Mouse (Mus musculus): Measurements from ENCODE around the gene Mrfap1. TPM values are rescaled to one million over a fixed set of nuclear protein-coding genes. Genes with fewer than 3 reads are reported as not detected.
"Not testable (repeated sequence)": the region's sequence is repeated elsewhere in the genome, so short reads cannot be mapped to it uniquely, and the experiment has no call there.

The Mrfap1 gene
- total RNA-seq (2014; rRNA removed) (296 and 353 TPM in 2 replicates), polyA plus RNA-seq (2015; fragmentation: Nextera tagmentation; extraction: Ambion mirVana) (477 and 530 TPM in 2 replicates)

DNA sequence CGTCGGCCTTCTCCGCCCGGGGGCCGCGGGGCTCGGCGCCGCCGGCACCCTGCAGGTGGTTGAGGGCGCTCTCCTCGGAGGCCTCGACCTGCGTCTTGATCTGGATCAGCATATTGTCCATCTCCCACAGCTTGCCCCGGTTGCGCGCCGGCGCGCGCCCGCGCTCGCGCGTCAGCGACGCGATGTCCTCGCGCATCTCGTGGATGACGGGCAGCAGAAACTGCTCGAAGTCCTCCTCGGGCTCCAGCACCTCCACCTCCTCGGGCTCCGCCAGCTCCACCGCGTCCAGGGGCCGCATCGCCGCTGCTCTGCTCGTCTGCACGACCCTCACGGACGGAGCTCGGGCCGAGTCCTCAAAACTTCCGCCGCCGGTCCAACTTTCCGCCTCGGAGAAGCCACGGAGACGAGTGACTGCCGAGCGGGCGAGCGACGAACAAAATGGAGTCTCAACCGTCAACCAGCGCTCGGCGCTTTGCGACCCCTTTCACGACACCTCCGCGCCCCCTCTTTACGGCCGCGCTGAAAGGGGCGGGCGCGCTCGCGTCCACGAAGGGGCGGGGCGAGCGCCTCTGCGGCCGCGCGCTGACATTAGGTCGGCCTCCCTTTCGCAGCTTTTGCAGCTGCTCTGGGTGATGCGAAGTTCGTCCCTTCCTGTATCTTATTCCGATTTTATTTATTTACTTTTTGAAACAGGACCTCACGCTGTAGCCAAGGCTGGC lies at the start of gene Mrfap1:
Mrfap1 (minus strand) TSS at position 477 of the 719 bp plus-strand sequence.
- peak; percentile 88 for ATAC-seq
- Histone ChIP-seq H3K9ac (peak within 1 kb of the TSS; percentile 80), H3K4me2 (ENCODE audit: low read depth) (peak within 1 kb of the TSS; percentile 60), H3K27ac (ENCODE audit: low read depth, low read length) (peak within 1 kb of the TSS; percentile 95), H3K36me3 (ENCODE audit: insufficient read depth) (peaks cover 13% of the 10 kb centered on the region; the same call in 1 of the 2 replicates), H3K4me3 (ENCODE audit: low read depth, low read length) (peak within 1 kb of the TSS; percentile 64)
- H3K27me3 ChIP-seq (ENCODE audit: insufficient read depth, low read length); H3K4me1 ChIP-seq (ENCODE audit: insufficient read depth); H3K9me3 ChIP-seq (ENCODE audit: low read length): not testable (repeated sequence)
- peak; percentile 97 for DNase-seq
- WGBS = 2% methylated on average over 90 of the region's 90 CpGs

DNA sequence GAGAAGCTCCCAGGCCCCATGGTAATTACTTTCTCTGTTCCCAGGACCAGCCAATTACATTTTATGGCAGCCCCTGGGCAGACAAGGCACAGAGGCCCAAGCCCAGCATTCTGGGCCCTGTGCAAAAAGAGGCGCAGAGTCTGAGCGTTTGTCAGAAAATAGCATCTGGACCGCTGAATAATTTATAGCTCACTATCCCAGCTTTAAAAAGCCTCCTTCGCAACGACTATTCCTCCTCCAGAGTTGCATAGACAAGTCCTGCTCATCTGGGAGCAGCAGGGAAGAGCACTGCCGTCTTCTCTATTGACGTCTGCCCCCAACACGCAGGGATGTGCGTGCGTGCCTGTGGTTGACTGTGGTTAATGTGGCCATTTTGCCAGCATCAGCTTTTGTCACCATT lies 47.9 kb upstream of the Mrfap1 start:
- 73% methylated on average over 10 of the region's 10 CpGs for WGBS
- no peak overlapping the region for H3K4me3 ChIP-seq (ENCODE audit: low read depth, low read length)
- TF ChIP-seq CTCF (IDR thresholded peaks at IDR 0.05; ENCODE audit: low read depth) = no peak
- H3K9me3 ChIP-seq (ENCODE audit: low read length) = no peaks in the 10 kb centered on the region
- H3K9ac ChIP-seq = no peak overlapping the region
- no peaks in the 10 kb centered on the region for H3K4me1 ChIP-seq (ENCODE audit: insufficient read depth)
- DNase-seq = no peak
- H3K36me3 ChIP-seq (ENCODE audit: insufficient read depth) = no peaks in the 10 kb centered on the region
- H3K4me2 ChIP-seq (ENCODE audit: low read depth) = no peak overlapping the region
- H3K27me3 ChIP-seq (ENCODE audit: insufficient read depth, low read length) = no peaks in the 10 kb centered on the region
- no peak overlapping the region for H3K27ac ChIP-seq (ENCODE audit: low read depth, low read length)
- ATAC-seq = 0 out of 2 replicates have a peak, but pooled peaks have one; percentile 6

DNA sequence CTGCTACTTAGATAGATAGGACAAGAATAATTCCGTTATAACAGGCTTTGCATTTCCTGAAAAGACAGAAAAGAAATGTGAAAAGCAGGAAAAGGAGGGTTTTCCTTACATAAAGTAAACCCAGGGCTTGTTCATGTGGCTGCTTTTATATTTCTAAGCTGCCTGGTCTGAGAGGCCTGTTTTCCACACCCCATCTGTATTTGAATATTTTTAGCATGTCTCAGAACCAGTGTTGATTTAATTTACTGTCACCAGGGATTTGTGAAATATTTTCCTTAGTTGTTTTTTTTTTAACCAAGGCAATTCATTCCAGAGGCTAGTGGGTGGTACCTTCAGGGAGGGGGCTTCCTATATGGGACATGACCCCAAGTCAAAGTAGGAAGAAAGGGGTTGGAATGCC lies 45.1 kb upstream of the Mrfap1 start:
- no peaks in the 10 kb centered on the region for H3K36me3 ChIP-seq (ENCODE audit: insufficient read depth)
- H3K27me3 ChIP-seq (ENCODE audit: insufficient read depth, low read length) = no peaks in the 10 kb centered on the region
- no peak for TF ChIP-seq CTCF (IDR thresholded peaks at IDR 0.05; ENCODE audit: low read depth)
- no peak for ATAC-seq
- 64% methylated on average over 1 of the region's 1 CpGs for WGBS
- H3K9ac ChIP-seq = no peak overlapping the region
- H3K4me2 ChIP-seq (ENCODE audit: low read depth) = no peak overlapping the region
- H3K9me3 ChIP-seq (ENCODE audit: low read length) = no peaks in the 10 kb centered on the region
- no peak overlapping the region for H3K4me3 ChIP-seq (ENCODE audit: low read depth, low read length)
- DNase-seq = no peak
- H3K4me1 ChIP-seq (ENCODE audit: insufficient read depth) = no peaks in the 10 kb centered on the region
- H3K27ac ChIP-seq (ENCODE audit: low read depth, low read length) = no peak overlapping the region

- no peak overlapping the region for H3K9ac ChIP-seq
- H3K9me3 ChIP-seq (ENCODE audit: low read length) = no peaks in the 10 kb centered on the region
- ATAC-seq (no peak), DNase-seq (no peak)
- H3K4me2 ChIP-seq (ENCODE audit: low read depth) = no peak overlapping the region
- 86% methylated on average over 7 of the region's 7 CpGs for WGBS
- no peak overlapping the region for H3K4me3 ChIP-seq (ENCODE audit: low read depth, low read length)
- H3K4me1 ChIP-seq (ENCODE audit: insufficient read depth) = no peaks in the 10 kb centered on the region
- no peak for TF ChIP-seq CTCF (IDR thresholded peaks at IDR 0.05; ENCODE audit: low read depth)
- no peaks in the 10 kb centered on the region for H3K36me3 ChIP-seq (ENCODE audit: insufficient read depth)
- H3K27ac ChIP-seq (ENCODE audit: low read depth, low read length) = no peak overlapping the region
- no peaks in the 10 kb centered on the region for H3K27me3 ChIP-seq (ENCODE audit: insufficient read depth, low read length)
These were observed 43.5 kb upstream of the Mrfap1 start for GRCm38 (mm10) chr5:36840092-36840491.

- no peaks in the 10 kb centered on the region for H3K9me3 ChIP-seq (ENCODE audit: low read length)
- no peak for DNase-seq
- H3K9ac ChIP-seq = no peak overlapping the region
- no peak for ATAC-seq
- no peaks in the 10 kb centered on the region for H3K36me3 ChIP-seq (ENCODE audit: insufficient read depth)
- no peak overlapping the region for H3K4me2 ChIP-seq (ENCODE audit: low read depth)
- H3K4me3 ChIP-seq (ENCODE audit: low read depth, low read length) = no peak overlapping the region
- WGBS = 78% methylated on average over 8 of the region's 8 CpGs
- TF ChIP-seq CTCF (IDR thresholded peaks at IDR 0.05; ENCODE audit: low read depth) = no peak
- H3K4me1 ChIP-seq (ENCODE audit: insufficient read depth) = no peaks in the 10 kb centered on the region
- H3K27ac ChIP-seq (ENCODE audit: low read depth, low read length) = no peak overlapping the region
- no peaks in the 10 kb centered on the region for H3K27me3 ChIP-seq (ENCODE audit: insufficient read depth, low read length)
These were observed 43.0 kb upstream of the Mrfap1 start for GRCm38 (mm10) chr5:36839602-36840001.

DNA sequence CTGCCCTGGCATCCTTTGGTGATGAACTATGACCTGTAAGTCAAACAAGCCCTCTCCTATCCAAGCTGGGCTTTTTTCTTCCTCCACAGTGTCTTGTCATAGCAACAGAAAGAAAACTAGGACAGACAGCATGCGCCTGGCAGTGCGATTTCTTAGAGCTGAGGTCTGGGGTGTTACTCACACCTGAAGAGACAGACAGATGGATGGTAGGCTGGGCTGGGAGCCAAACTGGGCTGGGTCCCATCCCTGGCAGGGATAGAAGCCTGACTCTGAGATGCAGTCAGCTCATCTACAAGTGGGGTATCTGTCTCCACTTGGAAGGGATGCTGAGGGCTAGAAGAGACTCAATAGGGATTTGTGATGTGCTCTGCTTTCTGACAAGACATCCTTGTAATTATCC lies 42.5 kb upstream of the Mrfap1 start:
- no peaks in the 10 kb centered on the region for H3K36me3 ChIP-seq (ENCODE audit: insufficient read depth)
- no peak overlapping the region for H3K27ac ChIP-seq (ENCODE audit: low read depth, low read length)
- peak; percentile 34; the same call in 1 of the 2 replicates for ATAC-seq
- no peaks in the 10 kb centered on the region for H3K9me3 ChIP-seq (ENCODE audit: low read length)
- no peak overlapping the region for H3K9ac ChIP-seq
- no peaks in the 10 kb centered on the region for H3K27me3 ChIP-seq (ENCODE audit: insufficient read depth, low read length)
- WGBS = 60% methylated on average over 2 of the region's 2 CpGs
- no peak overlapping the region for H3K4me2 ChIP-seq (ENCODE audit: low read depth)
- DNase-seq = peak; percentile 39
- H3K4me3 ChIP-seq (ENCODE audit: low read depth, low read length) = no peak overlapping the region
- TF ChIP-seq CTCF (IDR thresholded peaks at IDR 0.05; ENCODE audit: low read depth) = no peak
- no peaks in the 10 kb centered on the region for H3K4me1 ChIP-seq (ENCODE audit: insufficient read depth)

GRCm38 (mm10) chr5:36835933-36836332 lies 39.4 kb upstream of the Mrfap1 start:
- under 1% methylated on average over 6 of the region's 6 CpGs for WGBS
- Histone ChIP-seq H3K4me2 (ENCODE audit: low read depth) (no peak overlapping the region), H3K9me3 (ENCODE audit: low read length) (no peaks in the 10 kb centered on the region), H3K4me1 (ENCODE audit: insufficient read depth) (0 out of 2 replicates have a peak, but pooled peaks cover under 1% of the 10 kb centered on the region), H3K36me3 (ENCODE audit: insufficient read depth) (no peaks in the 10 kb centered on the region), H3K27ac (ENCODE audit: low read depth, low read length) (no peak overlapping the region), H3K27me3 (ENCODE audit: insufficient read depth, low read length) (no peaks in the 10 kb centered on the region), H3K4me3 (ENCODE audit: low read depth, low read length) (no peak overlapping the region), H3K9ac (no peak overlapping the region)
- ATAC-seq (peak; percentile 88), DNase-seq (peak; percentile 90)
- TF ChIP-seq CTCF (IDR thresholded peaks at IDR 0.05; ENCODE audit: low read depth) = peak; percentile 99
